Mouse (Mus musculus): ENCODE results near the gene Slc35d1. TPM values are rescaled to one million over a fixed set of nuclear protein-coding genes. Genes with fewer than 3 reads are reported as not detected.

Gene Slc35d1
- total RNA-seq, 1 experiment from 2014 or later, result 8.6 TPM

Other genes starting within 250 kb of the Slc35d1 start
- 1.6 and 2.1 TPM in 2 replicates for gene Tctex1d1, start 236.6 kb downstream of the Slc35d1 start, total RNA-seq (2017)
- gene Insl5, start 188.3 kb downstream of the Slc35d1 start, total RNA-seq (2017), result not detected in 2 replicates
- gene Mier1, start 100.8 kb downstream of the Slc35d1 start, total RNA-seq (2017), result 89.1 and 119 TPM in 2 replicates
- 6.3 and 6.5 TPM in 2 replicates for gene Wdr78, start 100.6 kb downstream of the Slc35d1 start, total RNA-seq (2017)
- gene 4921539E11Rik, start 75.7 kb upstream of the Slc35d1 start, total RNA-seq (2017), result not detected in 2 replicates
- 47.5 and 58.2 TPM in 2 replicates for gene Oma1, start 98.6 kb upstream of the Slc35d1 start, total RNA-seq (2017)